Mouse (Mus musculus) kidney, embryonic 15.5 days (tissue): ENCODE measurements around the gene Zfand4. TPM values are rescaled to one million over a fixed set of nuclear protein-coding genes. Genes with fewer than 3 reads are reported as not detected.

Source experiments
- ATAC-seq: fragments of 200-750 bp; cut with Nextera tagmentation; replicated peaks from 2 replicates; pipeline ENCODE4 v1.8.0; 2017; ENCODE audit warnings: moderate TSS enrichment; ENCODE audit not compliant: low FRiP score
- H3K27ac ChIP-seq: fragments of 300-500 bp; sonication (generic); 2 replicates; pipeline ENCODE4 v1.5.1; 2015; ENCODE audit warnings: mild to moderate bottlenecking, inconsistent platforms
- H3K27me3 ChIP-seq: fragments of 300-500 bp; sonication (generic); 2 replicates; pipeline ENCODE4 v1.6.1; 2015; ENCODE audit warnings: inconsistent platforms
- H3K36me3 ChIP-seq: fragments of 300-500 bp; sonication (generic); 2 replicates; pipeline ENCODE4 v1.6.1; 2015; ENCODE audit warnings: inconsistent platforms
- H3K4me1 ChIP-seq: fragments of 300-500 bp; sonication (generic); 2 replicates; pipeline ENCODE4 v1.6.1; 2015; ENCODE audit warnings: inconsistent platforms
- H3K4me2 ChIP-seq: fragments of 300-500 bp; sonication (generic); 2 replicates; pipeline ENCODE4 v1.6.1; 2015; ENCODE audit warnings: moderate library complexity, mild to moderate bottlenecking, inconsistent platforms
- H3K4me3 ChIP-seq: fragments of 300-500 bp; sonication (generic); replicated peaks from 2 replicates; pipeline ENCODE4 v1.5.1; 2015; ENCODE audit warnings: mild to moderate bottlenecking, inconsistent platforms
- H3K9ac ChIP-seq: fragments of 300-500 bp; sonication (generic); 2 replicates; pipeline ENCODE4 v1.6.1; 2015; ENCODE audit warnings: mild to moderate bottlenecking, inconsistent platforms
- H3K9me3 ChIP-seq: fragments of 300-500 bp; sonication (generic); replicated peaks from 2 replicates; pipeline ENCODE4 v1.6.1; 2016; ENCODE audit warnings: inconsistent platforms
- WGBS: fragments of 180-500 bp; shearing (Covaris S2); methylation state at CpG from one replicate; pipeline ENCODE4 v1.1.7; 2015; ENCODE audit warnings: mixed read lengths; 5-methylcytosine and 5-hydroxymethylcytosine counted together
- polyA plus RNA-seq: library from polyadenylated mRNA; unstranded; fragments of >200 nt; fragmentation: Nextera tagmentation; extraction: Ambion mirVana; gene quantifications from 2 replicates; pipeline ENCODE4 v1.2.1, GENCODE M21; 2015

Zfand4 gene
- polyA plus RNA-seq, 1 experiment from 2014 or later: 7.6 TPM

DNA sequence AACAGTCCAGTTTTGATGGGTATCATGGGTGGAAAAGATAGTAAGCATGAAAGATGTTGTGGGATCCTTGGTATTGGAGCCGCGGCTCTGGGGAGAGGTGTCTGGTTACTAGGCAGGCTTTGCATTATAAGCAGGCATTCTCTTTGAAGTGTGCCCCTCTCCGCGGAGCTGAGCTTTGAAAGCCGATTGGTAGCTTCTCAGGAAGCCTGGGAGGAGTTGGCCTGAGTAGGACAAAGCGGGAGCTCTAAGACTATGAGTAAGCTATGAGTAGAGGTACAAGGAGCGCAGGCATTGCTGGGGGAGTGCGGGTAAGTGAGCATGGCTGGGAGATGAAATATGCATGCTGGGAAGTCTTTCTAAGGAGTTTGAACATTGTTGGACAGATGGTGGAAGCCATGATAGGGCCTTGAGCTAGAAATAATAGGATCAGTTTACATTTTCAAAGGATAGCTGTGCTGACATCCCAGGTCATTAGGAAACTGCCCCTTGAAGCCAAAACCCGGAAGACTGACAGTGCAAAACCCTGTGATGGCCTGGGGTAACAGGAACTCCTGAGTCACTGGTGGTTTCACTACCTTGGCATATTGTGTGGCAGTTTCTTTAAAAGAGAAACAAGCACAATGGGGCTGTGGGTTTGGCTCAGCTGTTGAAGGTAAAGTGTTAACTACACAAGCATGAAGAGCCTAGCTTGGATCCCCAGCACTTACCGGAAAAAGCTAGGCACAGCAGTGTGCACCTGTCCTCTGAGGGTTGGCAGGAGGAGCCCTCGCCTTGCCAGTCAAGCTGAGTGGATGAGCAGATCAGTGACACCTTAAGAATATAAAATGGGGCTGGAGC is 2.5 kb downstream of the Zfand4 start:
- Histone ChIP-seq H3K4me3 (peak overlapping the region; percentile 20), H3K9ac (peak overlapping the region; percentile 22; the same call in 1 of the 2 replicates)

DNA sequence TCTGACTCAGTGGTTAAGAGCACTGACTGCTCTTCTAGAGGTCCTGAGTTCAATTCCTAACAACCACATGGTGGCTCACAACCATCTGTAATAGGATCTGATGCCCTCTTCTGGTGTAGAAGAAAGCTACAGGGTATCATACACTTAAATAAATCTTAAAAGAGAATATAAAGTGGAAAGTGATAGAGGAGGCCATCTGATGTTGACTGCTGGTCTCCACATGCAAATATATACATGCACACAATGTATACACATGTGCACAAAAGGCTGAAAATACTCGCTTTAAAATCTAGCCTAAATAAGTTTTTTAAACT is 3.0 kb downstream of the Zfand4 start:
- H3K4me1 ChIP-seq: peaks cover 10% of the 10 kb centered on the region
- no peaks in the 10 kb centered on the region for H3K27me3 ChIP-seq
- no peaks in the 10 kb centered on the region for H3K9me3 ChIP-seq
- no peak overlapping the region for H3K9ac ChIP-seq
- 97% methylated on average over 1 of the region's 1 CpGs for WGBS
- H3K36me3 ChIP-seq: peaks cover 8% of the 10 kb centered on the region
- peak overlapping the region; percentile 49; the same call in 1 of the 2 replicates for H3K4me2 ChIP-seq
- no peak overlapping the region for H3K4me3 ChIP-seq
- ATAC-seq: no peak
- H3K27ac ChIP-seq: no peak overlapping the region

More for the DNA sequence above, 2.5 kb downstream of the Zfand4 start:
- Histone ChIP-seq H3K27ac (0 out of 2 replicates have a peak overlapping the region, but pooled peaks have one; percentile 11), H3K36me3 (peaks cover 14% of the 10 kb centered on the region), H3K4me2 (peak overlapping the region; percentile 49), H3K27me3 (no peaks in the 10 kb centered on the region), H3K9me3 (no peaks in the 10 kb centered on the region), H3K4me1 (peaks cover 10% of the 10 kb centered on the region)
- ATAC-seq: peak; percentile 66
- WGBS: 23% methylated on average over 11 of the region's 11 CpGs

DNA sequence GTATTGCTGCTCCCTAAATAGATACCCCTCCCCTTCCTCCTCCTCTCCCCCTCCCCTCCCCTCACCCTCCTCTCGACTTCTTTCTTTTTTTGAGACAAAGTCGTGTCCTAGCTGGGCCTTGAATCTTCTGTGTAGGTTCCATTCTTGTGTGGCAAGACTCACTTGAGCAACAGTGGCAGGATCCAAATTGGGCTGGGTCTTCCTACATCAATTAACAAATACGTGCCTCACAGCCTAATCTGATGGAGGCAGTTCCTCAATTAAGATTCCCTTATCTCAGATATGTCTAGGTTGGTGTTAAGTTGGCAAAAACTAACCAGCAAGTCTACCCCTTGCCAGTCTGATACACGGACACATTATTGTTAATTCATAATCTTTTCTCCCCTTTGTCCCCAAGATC is 11.7 kb downstream of the Zfand4 start:
- 82% methylated on average over 4 of the region's 4 CpGs for WGBS
- Histone ChIP-seq H3K4me2 (no peak overlapping the region), H3K36me3 (no peaks in the 10 kb centered on the region), H3K4me1 (no peaks in the 10 kb centered on the region), H3K9me3 (no peaks in the 10 kb centered on the region), H3K9ac (no peak overlapping the region), H3K4me3 (no peak overlapping the region), H3K27me3 (no peaks in the 10 kb centered on the region), H3K27ac (no peak overlapping the region)
- ATAC-seq: no peak

DNA sequence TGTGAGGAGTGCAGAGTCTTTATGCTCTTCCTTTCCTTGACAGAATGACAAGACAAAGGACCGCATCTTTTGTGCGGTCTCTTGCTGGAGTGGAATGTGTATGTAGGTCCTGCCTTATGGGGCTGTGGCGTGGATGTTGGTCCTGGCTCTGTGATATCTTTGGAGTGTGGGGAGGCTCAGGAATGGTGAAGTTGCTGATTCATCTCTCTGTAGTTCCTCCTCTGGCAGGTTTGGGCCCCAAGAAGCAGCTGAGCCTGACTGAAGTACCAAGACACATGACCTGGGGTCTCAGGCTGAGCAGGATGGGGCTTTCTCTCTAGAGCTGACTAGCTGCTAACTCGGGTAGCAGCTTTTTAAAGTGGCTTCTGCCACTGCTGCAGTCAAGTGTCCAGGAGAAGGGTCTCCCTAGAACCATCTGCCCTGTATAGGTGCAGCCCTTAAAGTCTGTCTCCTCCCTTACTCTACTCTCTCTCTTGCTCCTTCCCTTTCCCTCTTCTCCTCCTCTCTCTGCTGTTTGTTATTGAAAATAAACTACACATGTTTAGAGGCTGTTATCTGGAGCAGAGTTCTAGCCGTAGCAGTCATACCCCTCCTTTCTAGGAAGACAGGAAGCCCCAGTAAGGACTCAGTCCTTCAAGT is 14.8 kb downstream of the Zfand4 start:
- Histone ChIP-seq H3K27me3 (no peaks in the 10 kb centered on the region), H3K9me3 (no peaks in the 10 kb centered on the region), H3K27ac (no peak overlapping the region), H3K4me1 (no peaks in the 10 kb centered on the region), H3K36me3 (no peaks in the 10 kb centered on the region), H3K9ac (no peak overlapping the region), H3K4me3 (no peak overlapping the region), H3K4me2 (no peak overlapping the region)
- 80% methylated on average over 5 of the region's 5 CpGs for WGBS
- ATAC-seq: no peak

GRCm38 (mm10) chr6:116281014-116281413 is 17.0 kb downstream of the Zfand4 start:
- Histone ChIP-seq H3K36me3 (no peaks in the 10 kb centered on the region), H3K27ac (no peak overlapping the region), H3K4me1 (no peaks in the 10 kb centered on the region), H3K9me3 (no peaks in the 10 kb centered on the region), H3K4me2 (no peak overlapping the region), H3K27me3 (no peaks in the 10 kb centered on the region), H3K9ac (no peak overlapping the region), H3K4me3 (no peak overlapping the region)
- 94% methylated on average over 13 of the region's 13 CpGs for WGBS
- ATAC-seq: no peak

DNA sequence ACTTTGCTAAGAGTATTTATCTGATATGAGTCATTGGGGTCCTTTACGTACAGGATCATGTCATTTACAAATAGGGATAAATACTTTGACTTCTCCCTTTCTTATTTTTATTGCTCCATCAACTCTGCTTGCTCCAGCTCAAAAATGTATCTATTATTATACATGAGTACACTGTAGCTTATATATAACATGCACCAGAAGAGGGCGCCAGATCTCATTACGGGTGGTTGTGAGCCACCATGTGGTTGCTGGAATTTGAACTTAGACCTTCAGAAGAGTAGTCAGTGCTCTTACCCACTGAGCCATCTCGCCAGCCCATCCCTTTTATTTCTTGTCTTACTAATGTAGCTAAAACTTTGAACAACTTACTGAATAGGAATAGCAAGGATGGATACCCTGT is 18.5 kb downstream of the Zfand4 start:
- H3K9ac ChIP-seq: no peak overlapping the region
- H3K36me3 ChIP-seq: no peaks in the 10 kb centered on the region
- no peak for ATAC-seq
- WGBS: 57% methylated on average over 4 of the region's 4 CpGs
- H3K4me2 ChIP-seq: no peak overlapping the region
- H3K4me1 ChIP-seq: no peaks in the 10 kb centered on the region
- no peak overlapping the region for H3K4me3 ChIP-seq
- no peaks in the 10 kb centered on the region for H3K27me3 ChIP-seq
- no peak overlapping the region for H3K27ac ChIP-seq
- H3K9me3 ChIP-seq: no peaks in the 10 kb centered on the region

DNA sequence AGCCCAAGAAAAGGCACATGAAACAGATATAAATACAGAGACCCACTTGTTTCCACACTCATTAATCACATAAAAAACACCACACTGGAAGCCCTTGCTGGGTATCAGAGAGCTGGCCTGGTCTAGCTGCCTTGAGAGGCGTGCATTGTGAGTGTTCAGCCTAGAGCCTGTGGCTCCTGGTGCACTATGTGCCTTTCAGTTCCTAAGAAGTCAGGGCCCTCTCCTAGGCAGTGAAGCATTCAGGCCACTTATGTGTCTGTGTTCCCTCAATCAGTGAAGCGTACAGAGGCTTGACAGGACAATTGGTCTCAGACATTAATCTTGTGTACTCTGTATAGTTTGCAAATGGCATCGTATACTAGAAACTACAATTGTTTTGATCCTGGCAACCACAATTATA is 19.3 kb downstream of the Zfand4 start:
- Histone ChIP-seq H3K27me3 (no peaks in the 10 kb centered on the region), H3K9me3 (no peaks in the 10 kb centered on the region), H3K9ac (no peak overlapping the region), H3K4me3 (no peak overlapping the region), H3K4me2 (no peak overlapping the region), H3K4me1 (no peaks in the 10 kb centered on the region), H3K36me3 (no peaks in the 10 kb centered on the region), H3K27ac (no peak overlapping the region)
- 52% methylated on average over 3 of the region's 3 CpGs for WGBS
- peak; percentile 77; the same call in 1 of the 2 replicates for ATAC-seq

GRCm38 (mm10) chr6:116286321-116286720 is 22.3 kb downstream of the Zfand4 start:
- H3K4me1 ChIP-seq: no peaks in the 10 kb centered on the region
- H3K36me3 ChIP-seq: no peaks in the 10 kb centered on the region
- peak; percentile 59; the same call in 1 of the 2 replicates for ATAC-seq
- 85% methylated on average over 4 of the region's 4 CpGs for WGBS
- H3K9ac ChIP-seq: no peak overlapping the region
- H3K9me3 ChIP-seq: no peaks in the 10 kb centered on the region
- H3K27me3 ChIP-seq: no peaks in the 10 kb centered on the region
- H3K27ac ChIP-seq: no peak overlapping the region
- H3K4me3 ChIP-seq: no peak overlapping the region
- no peak overlapping the region for H3K4me2 ChIP-seq

DNA sequence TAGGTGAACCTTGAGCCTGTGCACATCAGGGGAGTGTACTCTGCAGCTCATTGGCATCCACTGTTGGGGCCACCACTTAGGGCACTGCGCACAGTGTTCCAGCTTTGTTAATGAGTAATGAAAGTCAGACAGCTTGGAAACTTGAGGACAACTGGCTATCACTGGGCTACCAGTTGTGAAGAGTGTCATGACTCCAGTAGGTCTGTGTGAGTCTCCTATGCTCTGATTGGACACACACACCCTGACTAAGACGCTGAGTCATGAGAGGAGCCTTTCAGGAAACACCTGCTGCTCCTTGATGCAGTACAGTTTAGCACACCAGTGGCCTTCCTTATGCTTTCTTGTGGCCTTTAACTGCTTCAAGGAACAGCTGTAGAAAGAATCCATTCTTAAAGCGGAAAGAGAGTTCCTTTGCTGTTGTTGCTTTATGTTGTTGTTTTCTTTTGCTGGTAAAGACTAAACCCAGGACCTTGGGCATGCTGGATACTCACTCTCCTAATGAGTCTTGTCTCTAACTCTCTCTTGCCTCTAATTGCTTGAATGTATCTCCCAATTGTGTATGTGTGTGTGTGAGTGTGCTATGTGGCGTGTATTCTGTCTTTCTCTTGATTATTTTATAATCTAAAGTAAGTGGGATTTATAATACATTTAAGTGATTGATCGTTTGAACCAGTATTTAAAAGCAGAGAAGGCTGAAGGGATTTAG is 23.0 kb downstream of the Zfand4 start:
- H3K4me2 ChIP-seq: no peak overlapping the region
- no peaks in the 10 kb centered on the region for H3K4me1 ChIP-seq
- no peaks in the 10 kb centered on the region for H3K36me3 ChIP-seq
- no peak overlapping the region for H3K4me3 ChIP-seq
- peak; percentile 94 for ATAC-seq
- peak overlapping the region; percentile 27; the same call in 1 of the 2 replicates for H3K27ac ChIP-seq
- H3K9me3 ChIP-seq: no peaks in the 10 kb centered on the region
- H3K27me3 ChIP-seq: no peaks in the 10 kb centered on the region
- WGBS: 67% methylated on average over 5 of the region's 5 CpGs
- no peak overlapping the region for H3K9ac ChIP-seq

GRCm38 (mm10) chr6:116311411-116311810 is 47.4 kb downstream of the Zfand4 start:
- H3K9ac ChIP-seq: no peak overlapping the region
- H3K27ac ChIP-seq: no peak overlapping the region
- no peak overlapping the region for H3K4me2 ChIP-seq
- no peak for ATAC-seq
- no peak overlapping the region for H3K4me3 ChIP-seq
- H3K9me3 ChIP-seq: no peaks in the 10 kb centered on the region
- no peaks in the 10 kb centered on the region for H3K27me3 ChIP-seq
- no peaks in the 10 kb centered on the region for H3K36me3 ChIP-seq
- no peaks in the 10 kb centered on the region for H3K4me1 ChIP-seq
- 89% methylated on average over 2 of the region's 2 CpGs for WGBS

GRCm38 (mm10) chr6:116319259-116319658 is 55.2 kb downstream of the Zfand4 start:
- no peaks in the 10 kb centered on the region for H3K36me3 ChIP-seq
- no peaks in the 10 kb centered on the region for H3K4me1 ChIP-seq
- no peak overlapping the region for H3K4me3 ChIP-seq
- H3K4me2 ChIP-seq: no peak overlapping the region
- 73% methylated on average over 3 of the region's 3 CpGs for WGBS
- ATAC-seq: no peak
- no peak overlapping the region for H3K27ac ChIP-seq
- H3K27me3 ChIP-seq: no peaks in the 10 kb centered on the region
- H3K9ac ChIP-seq: no peak overlapping the region
- no peaks in the 10 kb centered on the region for H3K9me3 ChIP-seq

- ATAC-seq: no peak
- Histone ChIP-seq H3K27me3 (no peaks in the 10 kb centered on the region), H3K27ac (no peak overlapping the region), H3K36me3 (no peaks in the 10 kb centered on the region), H3K4me1 (no peaks in the 10 kb centered on the region), H3K4me3 (no peak overlapping the region), H3K9me3 (no peaks in the 10 kb centered on the region), H3K9ac (no peak overlapping the region), H3K4me2 (no peak overlapping the region)
- WGBS: 72% methylated on average over 3 of the region's 3 CpGs
These were observed 62.6 kb downstream of the Zfand4 start for GRCm38 (mm10) chr6:116326641-116327040.
